Mouse (Mus musculus): Measurements from ENCODE around the gene Aspg. TPM values are rescaled to one million over a fixed set of nuclear protein-coding genes. Genes with fewer than 3 reads are reported as not detected.

Gene Aspg
- polyA plus RNA-seq, 1 experiment from 2014 or later, result 14.8 TPM

GRCm38 (mm10) chr12:112109701-112110100 is 3.2 kb downstream of the Aspg start:
- DNase-seq (no peak), ATAC-seq (no peak)
- no peak overlapping the region for H3K4me2 ChIP-seq (ENCODE audit: low read depth, low read length)
- peaks cover 5% of the 10 kb centered on the region; the same call in 1 of the 2 replicates for H3K27me3 ChIP-seq (ENCODE audit: insufficient read depth, low read length)
- no peak overlapping the region for H3K9ac ChIP-seq (replicated peaks)
- peak overlapping the region; percentile 74; the same call in 1 of the 2 replicates for H3K27ac ChIP-seq (ENCODE audit: low read depth)
- TF ChIP-seq CTCF (IDR thresholded peaks at IDR 0.05; ENCODE audit: low read depth), result no peak
- no peak for TF ChIP-seq EP300 (IDR thresholded peaks at IDR 0.05; ENCODE audit: low read depth)
- 69% methylated on average over 9 of the region's 9 CpGs for WGBS (ENCODE audit: insufficient replicate concordance)
- no peaks in the 10 kb centered on the region for H3K36me3 ChIP-seq (replicated peaks; ENCODE audit: insufficient read depth, low read length)
- H3K4me1 ChIP-seq (ENCODE audit: insufficient read depth), result no peaks in the 10 kb centered on the region; the same call in 1 of the 2 replicates
- no peaks in the 10 kb centered on the region for H3K9me3 ChIP-seq (ENCODE audit: low read length)
- no peak overlapping the region for H3K4me3 ChIP-seq (ENCODE audit: low read depth, low read length)

- WGBS (ENCODE audit: insufficient replicate concordance), result 81% methylated on average over 5 of the region's 5 CpGs
- ATAC-seq, result no peak
Observed at GRCm38 (mm10) chr12:112111323-112111722, 4.8 kb downstream of the Aspg start.

GRCm38 (mm10) chr12:112112235-112112634 is 5.8 kb downstream of the Aspg start:
- WGBS (ENCODE audit: insufficient replicate concordance), result 95% methylated on average over 6 of the region's 6 CpGs
- Histone ChIP-seq H3K4me1 (ENCODE audit: insufficient read depth) (no peaks in the 10 kb centered on the region; the same call in 1 of the 2 replicates), H3K4me3 (ENCODE audit: low read depth, low read length) (no peak overlapping the region), H3K36me3 (replicated peaks; ENCODE audit: insufficient read depth, low read length) (no peaks in the 10 kb centered on the region), H3K4me2 (ENCODE audit: low read depth, low read length) (no peak overlapping the region), H3K9me3 (ENCODE audit: low read length) (no peaks in the 10 kb centered on the region), H3K27me3 (ENCODE audit: insufficient read depth, low read length) (no peaks in the 10 kb centered on the region), H3K27ac (ENCODE audit: low read depth) (no peak overlapping the region), H3K9ac (replicated peaks) (no peak overlapping the region)
- ATAC-seq (no peak), DNase-seq (no peak)
- TF ChIP-seq EP300 (IDR thresholded peaks at IDR 0.05; ENCODE audit: low read depth), result no peak
- no peak for TF ChIP-seq CTCF (IDR thresholded peaks at IDR 0.05; ENCODE audit: low read depth)

More at GRCm38 (mm10) chr12:112111323-112111722, 4.8 kb downstream of the Aspg start:
- Histone ChIP-seq H3K4me1 (ENCODE audit: insufficient read depth) (no peaks in the 10 kb centered on the region; the same call in 1 of the 2 replicates), H3K9ac (replicated peaks) (no peak overlapping the region), H3K9me3 (ENCODE audit: low read length) (no peaks in the 10 kb centered on the region), H3K27ac (ENCODE audit: low read depth) (no peak overlapping the region), H3K4me2 (ENCODE audit: low read depth, low read length) (no peak overlapping the region), H3K4me3 (ENCODE audit: low read depth, low read length) (no peak overlapping the region), H3K27me3 (ENCODE audit: insufficient read depth, low read length) (no peaks in the 10 kb centered on the region), H3K36me3 (replicated peaks; ENCODE audit: insufficient read depth, low read length) (no peaks in the 10 kb centered on the region)
- no peak for DNase-seq
- TF ChIP-seq CTCF (IDR thresholded peaks at IDR 0.05; ENCODE audit: low read depth) (no peak), EP300 (IDR thresholded peaks at IDR 0.05; ENCODE audit: low read depth) (no peak)

GRCm38 (mm10) chr12:112112686-112113396 is 6.4 kb downstream of the Aspg start:
- Histone ChIP-seq H3K27ac (ENCODE audit: low read depth) (no peak overlapping the region), H3K4me2 (ENCODE audit: low read depth, low read length) (no peak overlapping the region), H3K27me3 (ENCODE audit: insufficient read depth, low read length) (no peaks in the 10 kb centered on the region), H3K4me1 (ENCODE audit: insufficient read depth) (no peaks in the 10 kb centered on the region; the same call in 1 of the 2 replicates), H3K36me3 (replicated peaks; ENCODE audit: insufficient read depth, low read length) (no peaks in the 10 kb centered on the region), H3K9ac (replicated peaks) (no peak overlapping the region), H3K4me3 (ENCODE audit: low read depth, low read length) (no peak overlapping the region), H3K9me3 (ENCODE audit: low read length) (no peaks in the 10 kb centered on the region)
- WGBS (ENCODE audit: insufficient replicate concordance), result 23% methylated on average over 13 of the region's 13 CpGs
- ATAC-seq, result no peak
- TF ChIP-seq EP300 (IDR thresholded peaks at IDR 0.05; ENCODE audit: low read depth) (no peak), CTCF (IDR thresholded peaks at IDR 0.05; ENCODE audit: low read depth) (no peak)
- no peak for DNase-seq

- Histone ChIP-seq H3K4me3 (ENCODE audit: low read depth, low read length) (no peak overlapping the region), H3K9ac (replicated peaks) (no peak overlapping the region), H3K9me3 (ENCODE audit: low read length) (no peaks in the 10 kb centered on the region), H3K4me1 (ENCODE audit: insufficient read depth) (no peaks in the 10 kb centered on the region), H3K27me3 (ENCODE audit: insufficient read depth, low read length) (no peaks in the 10 kb centered on the region), H3K4me2 (ENCODE audit: low read depth, low read length) (no peak overlapping the region), H3K36me3 (replicated peaks; ENCODE audit: insufficient read depth, low read length) (no peaks in the 10 kb centered on the region), H3K27ac (ENCODE audit: low read depth) (no peak overlapping the region)
- DNase-seq, result peak; percentile 83
- no peak for ATAC-seq
- peak; percentile 98 for TF ChIP-seq CTCF (IDR thresholded peaks at IDR 0.05; ENCODE audit: low read depth)
- no peak for TF ChIP-seq EP300 (IDR thresholded peaks at IDR 0.05; ENCODE audit: low read depth)
- 13% methylated on average over 7 of the region's 7 CpGs for WGBS (ENCODE audit: insufficient replicate concordance)
Observed at GRCm38 (mm10) chr12:112113710-112114109, 7.2 kb downstream of the Aspg start.

GRCm38 (mm10) chr12:112117006-112117405 is 10.5 kb downstream of the Aspg start:
- WGBS (ENCODE audit: insufficient replicate concordance), result 66% methylated on average over 5 of the region's 5 CpGs

More at GRCm38 (mm10) chr12:112117006-112117405, 10.5 kb downstream of the Aspg start:
- no peaks in the 10 kb centered on the region for H3K4me1 ChIP-seq (ENCODE audit: insufficient read depth)
- ATAC-seq (no peak), DNase-seq (no peak)
- no peaks in the 10 kb centered on the region for H3K9me3 ChIP-seq (ENCODE audit: low read length)
- H3K4me3 ChIP-seq (ENCODE audit: low read depth, low read length), result no peak overlapping the region
- H3K27me3 ChIP-seq (ENCODE audit: insufficient read depth, low read length), result no peaks in the 10 kb centered on the region
- H3K36me3 ChIP-seq (replicated peaks; ENCODE audit: insufficient read depth, low read length), result no peaks in the 10 kb centered on the region
- H3K9ac ChIP-seq (replicated peaks), result no peak overlapping the region
- no peak overlapping the region for H3K27ac ChIP-seq (ENCODE audit: low read depth)
- H3K4me2 ChIP-seq (ENCODE audit: low read depth, low read length), result no peak overlapping the region
- TF ChIP-seq EP300 (IDR thresholded peaks at IDR 0.05; ENCODE audit: low read depth), result no peak
- no peak for TF ChIP-seq CTCF (IDR thresholded peaks at IDR 0.05; ENCODE audit: low read depth)
